Mouse (Mus musculus): ENCODE measurements around the gene Proz. TPM values are rescaled to one million over a fixed set of nuclear protein-coding genes. Genes with fewer than 3 reads are reported as not detected.

The Proz gene
- polyA plus RNA-seq, 1 experiment, result 0.07 TPM

- H3K36me3 ChIP-seq (ENCODE audit: control insufficient read depth, insufficient read depth, low read length), result peaks cover 5% of the 10 kb centered on the region
- TF ChIP-seq CTCF (IDR thresholded peaks at IDR 0.05; ENCODE audit: control insufficient read depth, insufficient read depth, insufficient replicate concordance, low read depth, low read length) (no peak), POLR2A (IDR thresholded peaks at IDR 0.05; ENCODE audit: control insufficient read depth, low read depth, low read length) (no peak)
- no peak overlapping the region for H3K27ac ChIP-seq (ENCODE audit: control insufficient read depth, insufficient read depth, low read depth, low read length)
- no peaks in the 10 kb centered on the region for H3K27me3 ChIP-seq (ENCODE audit: control insufficient read depth, insufficient read depth, low read length)
- H3K4me1 ChIP-seq (ENCODE audit: control insufficient read depth, insufficient read depth, low read length), result no peaks in the 10 kb centered on the region
- no peak overlapping the region for H3K4me3 ChIP-seq (ENCODE audit: control insufficient read depth, low read depth, low read length)
Observed at GRCm38 (mm10) chr8:13120882-13121665, 60.4 kb downstream of the Proz start.

GRCm38 (mm10) chr8:13122887-13123421 is 62.2 kb downstream of the Proz start:
- Histone ChIP-seq H3K4me1 (ENCODE audit: control insufficient read depth, insufficient read depth, low read length) (no peaks in the 10 kb centered on the region), H3K27ac (ENCODE audit: control insufficient read depth, insufficient read depth, low read depth, low read length) (no peak overlapping the region), H3K4me3 (ENCODE audit: control insufficient read depth, low read depth, low read length) (no peak overlapping the region), H3K36me3 (ENCODE audit: control insufficient read depth, insufficient read depth, low read length) (peaks cover 4% of the 10 kb centered on the region), H3K27me3 (ENCODE audit: control insufficient read depth, insufficient read depth, low read length) (no peaks in the 10 kb centered on the region)
- TF ChIP-seq CTCF (IDR thresholded peaks at IDR 0.05; ENCODE audit: control insufficient read depth, insufficient read depth, insufficient replicate concordance, low read depth, low read length) (no peak), POLR2A (IDR thresholded peaks at IDR 0.05; ENCODE audit: control insufficient read depth, low read depth, low read length) (no peak)

- H3K4me3 ChIP-seq (ENCODE audit: control insufficient read depth, low read depth, low read length), result no peak overlapping the region
- no peaks in the 10 kb centered on the region for H3K4me1 ChIP-seq (ENCODE audit: control insufficient read depth, insufficient read depth, low read length)
- TF ChIP-seq POLR2A (IDR thresholded peaks at IDR 0.05; ENCODE audit: control insufficient read depth, low read depth, low read length) (no peak), CTCF (IDR thresholded peaks at IDR 0.05; ENCODE audit: control insufficient read depth, insufficient read depth, insufficient replicate concordance, low read depth, low read length) (no peak)
- no peaks in the 10 kb centered on the region for H3K27me3 ChIP-seq (ENCODE audit: control insufficient read depth, insufficient read depth, low read length)
- H3K27ac ChIP-seq (ENCODE audit: control insufficient read depth, insufficient read depth, low read depth, low read length), result no peak overlapping the region
- H3K36me3 ChIP-seq (ENCODE audit: control insufficient read depth, insufficient read depth, low read length), result peaks cover 3% of the 10 kb centered on the region
Observed at GRCm38 (mm10) chr8:13124897-13125296, 64.2 kb downstream of the Proz start.

Other genes with a start within 250 kb of the Proz start
- 8.4 and 8.9 TPM in 2 replicates for gene Mcf2l, start 187.1 kb upstream of the Proz start, polyA plus RNA-seq (2012; rRNA removed)
- gene F7, start 34.9 kb upstream of the Proz start, polyA plus RNA-seq (2012; rRNA removed), result 1.9 and 2.0 TPM in 2 replicates
- gene F10, start 23.6 kb upstream of the Proz start, polyA plus RNA-seq (2012; rRNA removed), result 0.86 and 1.0 TPM in 2 replicates
- 54.1 and 61.8 TPM in 2 replicates for gene Pcid2, start 44.5 kb downstream of the Proz start, polyA plus RNA-seq (2012; rRNA removed)
- 65.5 and 68.3 TPM in 2 replicates for gene Cul4a, start 44.7 kb downstream of the Proz start, polyA plus RNA-seq (2012; rRNA removed)
- gene Lamp1, start 98.2 kb downstream of the Proz start, polyA plus RNA-seq (2012; rRNA removed), result 583 and 634 TPM in 2 replicates
- 1.6 and 97.7 TPM in 2 replicates for gene Grtp1, start 139.7 kb downstream of the Proz start, polyA plus RNA-seq (2012; rRNA removed)
- 0.06 TPM in 1 of 2 replicates, not detected in the other for gene Adprhl1, start 193.2 kb downstream of the Proz start, polyA plus RNA-seq (2012; rRNA removed)
- gene Dcun1d2, start 227.2 kb downstream of the Proz start, polyA plus RNA-seq (2012; rRNA removed), result 5.4 and 5.6 TPM in 2 replicates
- gene Tmco3, start 227.3 kb downstream of the Proz start, polyA plus RNA-seq (2012; rRNA removed), result 11.5 and 14.2 TPM in 2 replicates

All from testis, adult 2 months (tissue).